Mouse (Mus musculus): Measurements from ENCODE around the gene Akr1b3. TPM values are rescaled to one million over a fixed set of nuclear protein-coding genes. Genes with fewer than 3 reads are reported as not detected.

Gene Akr1b3
- polyA plus RNA-seq, 1 experiment from 2014 or later, result 207 TPM

- Histone ChIP-seq H3K36me3 (ENCODE audit: control insufficient read depth, insufficient read depth, low read length) (peaks cover 46% of the 10 kb centered on the region), H3K27ac (ENCODE audit: low read depth, low read length) (no peak overlapping the region), H3K27me3 (ENCODE audit: control insufficient read depth, insufficient read depth, low read length) (no peaks in the 10 kb centered on the region), H3K4me1 (ENCODE audit: control insufficient read depth, insufficient read depth, low read length) (peaks cover 5% of the 10 kb centered on the region; the same call in 1 of the 2 replicates), H3K4me3 (ENCODE audit: low read length) (no peak overlapping the region), H3K4me2 (replicated peaks; ENCODE audit: low read depth, low read length) (no peak overlapping the region), H3K9me3 (ENCODE audit: control insufficient read depth, low read length) (no peaks in the 10 kb centered on the region), H3K9ac (ENCODE audit: low read depth, low read length) (no peak overlapping the region)
- no peak for ATAC-seq (ENCODE audit: low FRiP score, low TSS enrichment)
- 89% methylated on average over 6 of the region's 6 CpGs for WGBS
These were observed 7.8 kb downstream of the Akr1b3 start for GRCm38 (mm10) chr6:34309526-34309925.

- 89% methylated on average over 6 of the region's 6 CpGs for WGBS
- Histone ChIP-seq H3K27ac (ENCODE audit: low read depth, low read length) (no peak overlapping the region), H3K4me3 (ENCODE audit: low read length) (no peak overlapping the region), H3K9me3 (ENCODE audit: control insufficient read depth, low read length) (no peaks in the 10 kb centered on the region), H3K36me3 (ENCODE audit: control insufficient read depth, insufficient read depth, low read length) (peaks cover 45% of the 10 kb centered on the region), H3K4me1 (ENCODE audit: control insufficient read depth, insufficient read depth, low read length) (no peaks in the 10 kb centered on the region), H3K27me3 (ENCODE audit: control insufficient read depth, insufficient read depth, low read length) (no peaks in the 10 kb centered on the region), H3K4me2 (replicated peaks; ENCODE audit: low read depth, low read length) (no peak overlapping the region), H3K9ac (ENCODE audit: low read depth, low read length) (no peak overlapping the region)
- ATAC-seq (ENCODE audit: low FRiP score, low TSS enrichment), result no peak
These were observed 10.5 kb downstream of the Akr1b3 start for GRCm38 (mm10) chr6:34306797-34307196.

- H3K4me1 ChIP-seq (ENCODE audit: control insufficient read depth, insufficient read depth, low read length), result no peaks in the 10 kb centered on the region
- ATAC-seq (ENCODE audit: low FRiP score, low TSS enrichment), result no peak
- H3K9ac ChIP-seq (ENCODE audit: low read depth, low read length), result no peak overlapping the region
- WGBS, result 70% methylated on average over 10 of the region's 10 CpGs
- H3K27ac ChIP-seq (ENCODE audit: low read depth, low read length), result no peak overlapping the region
- peaks cover 37% of the 10 kb centered on the region for H3K36me3 ChIP-seq (ENCODE audit: control insufficient read depth, insufficient read depth, low read length)
- H3K4me2 ChIP-seq (replicated peaks; ENCODE audit: low read depth, low read length), result no peak overlapping the region
- H3K9me3 ChIP-seq (ENCODE audit: control insufficient read depth, low read length), result no peaks in the 10 kb centered on the region
- no peak overlapping the region for H3K4me3 ChIP-seq (ENCODE audit: low read length)
- H3K27me3 ChIP-seq (ENCODE audit: control insufficient read depth, insufficient read depth, low read length), result no peaks in the 10 kb centered on the region
These were observed 12.5 kb downstream of the Akr1b3 start for GRCm38 (mm10) chr6:34304675-34305241.

GRCm38 (mm10) chr6:34297055-34297454, 20.2 kb downstream of the Akr1b3 start:
- Histone ChIP-seq H3K4me1 (ENCODE audit: control insufficient read depth, insufficient read depth, low read length) (no peaks in the 10 kb centered on the region), H3K27me3 (ENCODE audit: control insufficient read depth, insufficient read depth, low read length) (no peaks in the 10 kb centered on the region), H3K9me3 (ENCODE audit: control insufficient read depth, low read length) (no peaks in the 10 kb centered on the region), H3K4me2 (replicated peaks; ENCODE audit: low read depth, low read length) (no peak overlapping the region), H3K9ac (ENCODE audit: low read depth, low read length) (no peak overlapping the region), H3K4me3 (ENCODE audit: low read length) (no peak overlapping the region), H3K27ac (ENCODE audit: low read depth, low read length) (no peak overlapping the region), H3K36me3 (ENCODE audit: control insufficient read depth, insufficient read depth, low read length) (no peaks in the 10 kb centered on the region)
- ATAC-seq (ENCODE audit: low FRiP score, low TSS enrichment), result no peak
- 93% methylated on average over 3 of the region's 3 CpGs for WGBS

GRCm38 (mm10) chr6:34295437-34295836, 21.8 kb downstream of the Akr1b3 start:
- no peak for ATAC-seq (ENCODE audit: low FRiP score, low TSS enrichment)
- Histone ChIP-seq H3K4me3 (ENCODE audit: low read length) (no peak overlapping the region), H3K9ac (ENCODE audit: low read depth, low read length) (no peak overlapping the region), H3K4me1 (ENCODE audit: control insufficient read depth, insufficient read depth, low read length) (no peaks in the 10 kb centered on the region), H3K36me3 (ENCODE audit: control insufficient read depth, insufficient read depth, low read length) (no peaks in the 10 kb centered on the region), H3K27ac (ENCODE audit: low read depth, low read length) (no peak overlapping the region), H3K4me2 (replicated peaks; ENCODE audit: low read depth, low read length) (no peak overlapping the region), H3K27me3 (ENCODE audit: control insufficient read depth, insufficient read depth, low read length) (no peaks in the 10 kb centered on the region), H3K9me3 (ENCODE audit: control insufficient read depth, low read length) (no peaks in the 10 kb centered on the region)
- 92% methylated on average over 9 of the region's 9 CpGs for WGBS

GRCm38 (mm10) chr6:34292882-34293487, 24.3 kb downstream of the Akr1b3 start:
- no peak overlapping the region for H3K4me3 ChIP-seq (ENCODE audit: low read length)
- H3K27ac ChIP-seq (ENCODE audit: low read depth, low read length), result no peak overlapping the region
- ATAC-seq (ENCODE audit: low FRiP score, low TSS enrichment), result peak; percentile 91
- WGBS, result 32% methylated on average over 9 of the region's 9 CpGs
- H3K4me2 ChIP-seq (replicated peaks; ENCODE audit: low read depth, low read length), result no peak overlapping the region
- no peaks in the 10 kb centered on the region for H3K4me1 ChIP-seq (ENCODE audit: control insufficient read depth, insufficient read depth, low read length)
- no peaks in the 10 kb centered on the region for H3K36me3 ChIP-seq (ENCODE audit: control insufficient read depth, insufficient read depth, low read length)
- H3K9me3 ChIP-seq (ENCODE audit: control insufficient read depth, low read length), result no peaks in the 10 kb centered on the region
- no peak overlapping the region for H3K9ac ChIP-seq (ENCODE audit: low read depth, low read length)
- H3K27me3 ChIP-seq (ENCODE audit: control insufficient read depth, insufficient read depth, low read length), result no peaks in the 10 kb centered on the region

GRCm38 (mm10) chr6:34292196-34292881, 24.9 kb downstream of the Akr1b3 start:
- Histone ChIP-seq H3K4me2 (replicated peaks; ENCODE audit: low read depth, low read length) (no peak overlapping the region), H3K4me3 (ENCODE audit: low read length) (no peak overlapping the region), H3K27me3 (ENCODE audit: control insufficient read depth, insufficient read depth, low read length) (no peaks in the 10 kb centered on the region), H3K27ac (ENCODE audit: low read depth, low read length) (no peak overlapping the region), H3K4me1 (ENCODE audit: control insufficient read depth, insufficient read depth, low read length) (no peaks in the 10 kb centered on the region), H3K9me3 (ENCODE audit: control insufficient read depth, low read length) (no peaks in the 10 kb centered on the region), H3K36me3 (ENCODE audit: control insufficient read depth, insufficient read depth, low read length) (no peaks in the 10 kb centered on the region), H3K9ac (ENCODE audit: low read depth, low read length) (no peak overlapping the region)
- 0 out of 2 replicates have a peak, but pooled peaks have one; percentile 20 for ATAC-seq (ENCODE audit: low FRiP score, low TSS enrichment)
- 73% methylated on average over 11 of the region's 11 CpGs for WGBS

GRCm38 (mm10) chr6:34290681-34291080, 26.6 kb downstream of the Akr1b3 start:
- no peaks in the 10 kb centered on the region for H3K27me3 ChIP-seq (ENCODE audit: control insufficient read depth, insufficient read depth, low read length)
- H3K9me3 ChIP-seq (ENCODE audit: control insufficient read depth, low read length), result no peaks in the 10 kb centered on the region
- ATAC-seq (ENCODE audit: low FRiP score, low TSS enrichment), result no peak
- WGBS, result 87% methylated on average over 8 of the region's 8 CpGs
- no peak overlapping the region for H3K9ac ChIP-seq (ENCODE audit: low read depth, low read length)
- no peak overlapping the region for H3K4me2 ChIP-seq (replicated peaks; ENCODE audit: low read depth, low read length)
- H3K36me3 ChIP-seq (ENCODE audit: control insufficient read depth, insufficient read depth, low read length), result no peaks in the 10 kb centered on the region
- no peak overlapping the region for H3K27ac ChIP-seq (ENCODE audit: low read depth, low read length)
- H3K4me1 ChIP-seq (ENCODE audit: control insufficient read depth, insufficient read depth, low read length), result no peaks in the 10 kb centered on the region
- H3K4me3 ChIP-seq (ENCODE audit: low read length), result no peak overlapping the region

GRCm38 (mm10) chr6:34290091-34290490, 27.2 kb downstream of the Akr1b3 start:
- no peaks in the 10 kb centered on the region for H3K4me1 ChIP-seq (ENCODE audit: control insufficient read depth, insufficient read depth, low read length)
- no peaks in the 10 kb centered on the region for H3K36me3 ChIP-seq (ENCODE audit: control insufficient read depth, insufficient read depth, low read length)
- H3K27me3 ChIP-seq (ENCODE audit: control insufficient read depth, insufficient read depth, low read length), result no peaks in the 10 kb centered on the region
- H3K4me2 ChIP-seq (replicated peaks; ENCODE audit: low read depth, low read length), result no peak overlapping the region
- no peak overlapping the region for H3K4me3 ChIP-seq (ENCODE audit: low read length)
- H3K9ac ChIP-seq (ENCODE audit: low read depth, low read length), result no peak overlapping the region
- 90% methylated on average over 17 of the region's 17 CpGs for WGBS
- H3K9me3 ChIP-seq (ENCODE audit: control insufficient read depth, low read length), result no peaks in the 10 kb centered on the region
- ATAC-seq (ENCODE audit: low FRiP score, low TSS enrichment), result no peak
- H3K27ac ChIP-seq (ENCODE audit: low read depth, low read length), result no peak overlapping the region
